Comparison of ENCODE assay signal across 17 mouse cellular contexts in genomic region chr3:102182601-102183000, GRCm38 (mm10). TPM values are rescaled to one million over a fixed set of nuclear protein-coding genes. Genes with fewer than 3 reads are reported as not detected.
"Had no signal": no experiment of that assay in that cellular context is flagged by ENCODE, and none has a peak within 500 bp of the region (broad histone marks: within the 10 kb centered on the region; RNA-seq: fewer than 3 reads in every experiment).

No protein-coding gene starts in this region.

- H3K27me3 ChIP-seq: neural tube, embryonic 13.5 days; neural tube, embryonic 15.5 days; stomach, embryonic 15.5 days had no signal

- H3K27ac ChIP-seq: neural tube, embryonic 13.5 days; neural tube, embryonic 15.5 days; stomach, embryonic 15.5 days; stomach, postnatal 0 days had no signal

- H3K4me1 ChIP-seq: neural tube, embryonic 13.5 days; neural tube, embryonic 15.5 days; stomach, embryonic 15.5 days had no signal

- H3K4me3 ChIP-seq: neural tube, embryonic 13.5 days; neural tube, embryonic 15.5 days; stomach, embryonic 15.5 days had no signal

- DNase-seq: retina, postnatal 1 day; right cerebral cortex, adult 18-20 months; right cerebral cortex, postnatal 14 days; right cerebral cortex, postnatal 25 days; right cerebral cortex, postnatal 4 days; spleen, adult 18-20 months; thymus, adult 18-20 months; thymus, adult 2 months; thymus, postnatal 14 days; thymus, postnatal 25 days; thymus, postnatal 36 days; thymus, postnatal 4 days had no signal

RNA-seq across cellular contexts. Expression of gene Vangl1, which starts 21.9 kb away (rescaled TPM):
- total RNA-seq: neutrophil, adult 5-6 weeks had no signal
